ENCODE assay signal across 16 mouse cellular contexts in genomic region chr5:24405389-24405876, GRCm38 (mm10). TPM values are rescaled to one million over a fixed set of nuclear protein-coding genes. Genes with fewer than 3 reads are reported as not detected.
"Had no signal": no experiment of that assay in that cellular context is flagged by ENCODE, and none has a peak within 500 bp of the region (broad histone marks: within the 10 kb centered on the region; RNA-seq: fewer than 3 reads in every experiment).

No protein-coding gene starts in this region.

- H3K4me1 ChIP-seq: kidney, embryonic 15.5 days; lung, embryonic 15.5 days; midbrain, embryonic 13.5 days; neural tube, embryonic 12.5 days had no signal

- ATAC-seq: intestine, embryonic 16.5 days; liver, postnatal 0 days; midbrain, embryonic 13.5 days had no signal

- H3K4me3 ChIP-seq: kidney, embryonic 15.5 days; lung, embryonic 15.5 days; midbrain, embryonic 13.5 days; neural tube, embryonic 12.5 days had no signal

- H3K27ac ChIP-seq: kidney, embryonic 15.5 days; lung, embryonic 15.5 days; midbrain, embryonic 13.5 days; neural tube, embryonic 12.5 days had no signal

- DNase-seq: kidney, adult 2 months; kidney, postnatal 14 days; liver, postnatal 0 days; lung, postnatal 36 days; retina, postnatal 1 day; right cerebral cortex, postnatal 4 days; spleen, adult 18-20 months; thymus, adult 18-20 months; thymus, postnatal 14 days had no signal

- H3K9me3 ChIP-seq: kidney, embryonic 15.5 days; lung, embryonic 15.5 days; midbrain, embryonic 13.5 days; neural tube, embryonic 12.5 days had no signal

- H3K9ac ChIP-seq: kidney, embryonic 15.5 days; liver, postnatal 0 days; lung, embryonic 15.5 days; midbrain, embryonic 13.5 days; neural tube, embryonic 12.5 days had no signal

- H3K27me3 ChIP-seq: kidney, embryonic 15.5 days; lung, embryonic 15.5 days; midbrain, embryonic 13.5 days; neural tube, embryonic 12.5 days had no signal

- H3K4me2 ChIP-seq: kidney, embryonic 15.5 days; lung, embryonic 15.5 days; midbrain, embryonic 13.5 days; neural tube, embryonic 12.5 days had no signal

RNA-seq across cellular contexts. Expression of gene Asic3, which starts 7.8 kb away (rescaled TPM):
- total RNA-seq: liver, adult 2 months had no signal
- polyA plus RNA-seq: liver, postnatal 0 days; midbrain, embryonic 13.5 days had no signal

RNA-seq across cellular contexts. Expression of gene Atg9b, which starts 13.5 kb away (rescaled TPM):
- total RNA-seq: neutrophil, adult 5-6 weeks had no signal
